Mouse (Mus musculus) forebrain, postnatal 0 days (tissue): Measurements from ENCODE around the gene Csmd2. TPM values are rescaled to one million over a fixed set of nuclear protein-coding genes. Genes with fewer than 3 reads are reported as not detected.

Source experiments
- ATAC-seq: fragments of 200-750 bp; cut with Nextera tagmentation; 2 replicates; pipeline ENCODE4 v1.8.0; 2017; ENCODE audit warnings: mild to moderate bottlenecking, moderate library complexity
- DNase-seq: peaks from one replicate; pipeline ENCODE4 v3.0.0-alpha.2; 2015
- H3K27ac ChIP-seq: fragments of 300-500 bp; sonication (generic); 2 replicates; pipeline ENCODE4 v1.5.1; 2014; ENCODE audit warnings: low read depth, mild to moderate bottlenecking, antibody characterized with exemption, low read length, moderate library complexity, mixed read lengths
- H3K27me3 ChIP-seq: fragments of 300-500 bp; sonication (generic); 2 replicates; pipeline ENCODE4 v1.6.1; 2014; ENCODE audit warnings: mild to moderate bottlenecking, low read length, mixed read lengths; ENCODE audit not compliant: insufficient read depth
- H3K36me3 ChIP-seq: fragments of 300-500 bp; sonication (generic); 2 replicates; pipeline ENCODE4 v1.6.1; 2014; ENCODE audit warnings: mild to moderate bottlenecking, moderate library complexity; ENCODE audit not compliant: insufficient read depth
- H3K4me1 ChIP-seq: fragments of 300-500 bp; sonication (generic); 2 replicates; pipeline ENCODE4 v1.6.1; 2014; ENCODE audit warnings: antibody characterized with exemption; ENCODE audit not compliant: insufficient read depth
- H3K4me2 ChIP-seq: fragments of 300-500 bp; sonication (generic); 2 replicates; pipeline ENCODE4 v1.6.1; 2014; ENCODE audit warnings: low read depth, mild to moderate bottlenecking, moderate library complexity
- H3K4me3 ChIP-seq: fragments of 300-500 bp; sonication (generic); 2 replicates; pipeline ENCODE4 v1.5.1; 2014; ENCODE audit warnings: low read depth, low read length, mixed read lengths
- H3K9ac ChIP-seq: fragments of 300-500 bp; sonication (generic); 2 replicates; pipeline ENCODE4 v1.6.1; 2014; ENCODE audit warnings: mild to moderate bottlenecking
- H3K9me3 ChIP-seq: fragments of 300-500 bp; sonication (generic); 2 replicates; pipeline ENCODE4 v1.6.1; 2016; ENCODE audit warnings: low read length
- CTCF ChIP-seq: sonication (generic); IDR thresholded peaks from 2 replicates; pipeline ENCODE4 v1.5.1; 2016; ENCODE audit warnings: antibody characterized with exemption, control low read depth, low read depth
- WGBS: fragments of 180-500 bp; shearing (Covaris S2); extraction: QIAGEN DNeasy Blood & Tissue Kit; methylation state at CpG from one replicate; pipeline ENCODE4 v1.1.7; 2014; 5-methylcytosine and 5-hydroxymethylcytosine counted together
- polyA plus RNA-seq: library from polyadenylated mRNA; unstranded; fragments of >200 nt; fragmentation: Nextera tagmentation; extraction: Ambion mirVana; gene quantifications from 2 replicates; pipeline ENCODE4 v1.2.1, GENCODE M21; 2015
- total RNA-seq: library from RNA; depleted of rRNA; stranded (reverse); fragments of >200 nt; gene quantifications from 2 replicates; pipeline ENCODE4 v1.2.3, GENCODE M21; 2014

The Csmd2 gene
- total and polyA plus RNA-seq, 2 experiments from 2014 or later, result 5.5 to 35.8 TPM

DNA sequence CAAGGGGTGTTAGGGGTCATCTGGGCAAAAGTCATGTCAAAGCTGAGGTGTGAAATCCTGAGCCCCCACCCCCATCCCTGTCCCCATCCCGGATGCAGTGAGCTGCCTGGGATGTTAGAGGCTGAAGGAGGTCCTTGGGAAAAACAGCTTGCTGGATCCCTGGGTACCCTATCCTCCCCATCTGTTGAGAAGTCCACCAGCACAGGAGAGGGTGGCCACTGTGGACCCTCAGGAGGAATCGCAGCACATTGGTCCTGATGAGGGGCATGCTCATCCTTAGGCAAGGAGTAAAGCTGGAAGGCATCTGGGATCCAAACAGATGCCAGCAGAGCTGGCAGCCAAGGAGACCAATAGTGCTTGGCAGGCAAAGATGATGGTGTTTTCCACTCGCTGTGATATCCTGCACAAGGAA lies 463.7 kb downstream of the Csmd2 start:
- no peak for TF ChIP-seq CTCF
- Histone ChIP-seq H3K9me3 (no peaks in the 10 kb centered on the region), H3K9ac (no peak overlapping the region), H3K4me1 (peaks cover 11% of the 10 kb centered on the region), H3K27ac (peak overlapping the region; percentile 54), H3K4me3 (no peak overlapping the region), H3K27me3 (no peaks in the 10 kb centered on the region), H3K4me2 (no peak overlapping the region), H3K36me3 (no peaks in the 10 kb centered on the region)
- peak; percentile 53 for DNase-seq
- WGBS, result 49% methylated on average over 3 of the region's 3 CpGs
- ATAC-seq, result peak; percentile 57

DNA sequence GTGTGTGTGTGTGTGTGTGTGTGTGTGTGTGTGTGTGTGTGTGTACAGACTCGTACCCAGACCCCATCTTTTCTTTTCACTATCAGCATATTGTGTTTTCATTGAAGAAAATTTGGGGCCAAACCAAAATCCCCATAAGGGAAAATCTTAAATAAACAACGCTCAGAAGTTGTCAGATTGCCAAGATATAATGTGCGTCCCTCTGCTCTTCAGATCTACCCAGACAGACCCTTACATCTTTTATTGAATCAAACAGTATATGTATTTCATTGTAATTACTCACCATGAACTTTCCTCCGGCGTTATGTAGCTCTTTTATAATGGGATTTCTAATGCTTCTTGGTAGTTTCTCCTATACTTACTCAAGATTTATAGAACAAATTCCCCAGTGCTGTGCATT lies 479.1 kb downstream of the Csmd2 start:
- Histone ChIP-seq H3K4me3 (no peak overlapping the region), H3K9me3 (no peaks in the 10 kb centered on the region), H3K27me3 (no peaks in the 10 kb centered on the region), H3K36me3 (peaks cover 25% of the 10 kb centered on the region), H3K9ac (no peak overlapping the region), H3K27ac (no peak overlapping the region), H3K4me2 (no peak overlapping the region), H3K4me1 (no peaks in the 10 kb centered on the region)
- no peak for TF ChIP-seq CTCF
- WGBS, result 82% methylated on average over 5 of the region's 5 CpGs
- DNase-seq (no peak), ATAC-seq (no peak)

DNA sequence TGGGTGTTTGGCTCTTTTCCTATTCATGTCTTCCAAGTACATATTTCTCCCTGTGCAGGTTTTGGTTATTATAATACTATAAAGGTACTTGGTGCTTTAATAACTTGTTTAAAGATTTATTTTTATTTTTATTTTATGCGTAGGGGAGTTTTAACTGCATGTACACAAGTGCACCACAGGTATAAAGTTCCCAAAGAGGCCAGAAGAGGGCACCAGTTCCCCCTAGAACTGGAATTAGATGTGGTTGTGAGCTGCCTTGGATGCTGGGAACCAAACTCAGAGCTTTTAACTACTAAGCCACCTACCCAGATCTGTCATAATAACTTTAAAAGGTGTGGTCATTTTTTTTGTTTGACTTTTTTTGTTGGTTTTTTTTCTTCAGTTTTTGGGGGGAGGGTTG lies 480.4 kb downstream of the Csmd2 start:
- TF ChIP-seq CTCF, result no peak
- WGBS, result 91% methylated on average over 1 of the region's 1 CpGs
- peaks cover 29% of the 10 kb centered on the region for H3K36me3 ChIP-seq
- H3K4me3 ChIP-seq, result no peak overlapping the region
- H3K27me3 ChIP-seq, result no peaks in the 10 kb centered on the region
- H3K9ac ChIP-seq, result no peak overlapping the region
- H3K27ac ChIP-seq, result no peak overlapping the region
- no peak for ATAC-seq
- DNase-seq, result no peak
- H3K4me1 ChIP-seq, result no peaks in the 10 kb centered on the region
- H3K9me3 ChIP-seq, result no peaks in the 10 kb centered on the region
- no peak overlapping the region for H3K4me2 ChIP-seq

DNA sequence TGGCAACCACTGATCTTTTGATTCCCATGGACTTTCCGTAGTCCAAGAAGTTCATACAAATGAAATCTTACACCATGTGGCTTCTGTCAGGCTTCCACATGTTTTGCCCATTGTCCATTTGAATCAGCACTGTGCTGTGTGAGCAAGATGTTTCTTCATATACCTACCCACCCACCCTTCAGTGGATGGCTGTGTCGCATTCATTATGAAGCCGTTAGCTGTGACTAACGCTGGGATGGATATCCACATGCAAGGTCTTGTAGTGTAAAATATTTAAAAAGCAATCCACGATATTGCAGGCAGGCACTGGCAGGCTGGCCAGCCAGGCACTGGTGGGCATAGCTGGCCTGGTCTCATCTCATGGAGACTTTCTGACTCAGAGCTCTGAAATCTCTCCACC lies 488.6 kb downstream of the Csmd2 start:
- TF ChIP-seq CTCF, result no peak
- H3K4me3 ChIP-seq, result no peak overlapping the region
- H3K27me3 ChIP-seq, result no peaks in the 10 kb centered on the region
- H3K4me2 ChIP-seq, result no peak overlapping the region
- peaks cover 44% of the 10 kb centered on the region for H3K36me3 ChIP-seq
- no peak overlapping the region for H3K27ac ChIP-seq
- H3K9me3 ChIP-seq, result no peaks in the 10 kb centered on the region
- DNase-seq, result no peak
- WGBS, result 70% methylated on average over 5 of the region's 5 CpGs
- ATAC-seq, result no peak
- H3K4me1 ChIP-seq, result no peaks in the 10 kb centered on the region
- H3K9ac ChIP-seq, result no peak overlapping the region

DNA sequence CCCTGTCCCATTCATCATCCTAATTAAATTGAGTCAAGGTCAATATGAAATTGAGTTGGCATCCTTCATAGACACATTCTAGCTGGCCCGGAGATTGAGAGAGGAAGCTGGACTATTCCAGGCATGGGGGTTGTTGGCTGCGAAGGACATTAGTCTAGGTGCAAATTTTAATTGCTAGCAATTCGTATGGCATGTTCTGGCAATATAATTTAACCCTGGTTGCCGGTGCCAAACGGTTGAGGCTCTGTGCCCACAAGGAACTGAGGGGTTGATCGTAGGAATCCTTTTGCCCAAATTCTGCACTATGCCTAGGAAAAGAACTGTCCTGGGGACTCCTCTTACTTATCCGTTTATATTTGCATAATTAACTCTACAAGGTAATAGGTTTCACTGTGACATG lies 496.2 kb downstream of the Csmd2 start:
- Histone ChIP-seq H3K4me1 (no peaks in the 10 kb centered on the region), H3K4me2 (no peak overlapping the region), H3K9me3 (no peaks in the 10 kb centered on the region), H3K27me3 (no peaks in the 10 kb centered on the region), H3K9ac (no peak overlapping the region), H3K4me3 (no peak overlapping the region), H3K36me3 (peaks cover 22% of the 10 kb centered on the region; the same call in 1 of the 2 replicates), H3K27ac (no peak overlapping the region)
- TF ChIP-seq CTCF, result no peak
- WGBS, result 68% methylated on average over 7 of the region's 7 CpGs
- ATAC-seq, result no peak
- no peak for DNase-seq

DNA sequence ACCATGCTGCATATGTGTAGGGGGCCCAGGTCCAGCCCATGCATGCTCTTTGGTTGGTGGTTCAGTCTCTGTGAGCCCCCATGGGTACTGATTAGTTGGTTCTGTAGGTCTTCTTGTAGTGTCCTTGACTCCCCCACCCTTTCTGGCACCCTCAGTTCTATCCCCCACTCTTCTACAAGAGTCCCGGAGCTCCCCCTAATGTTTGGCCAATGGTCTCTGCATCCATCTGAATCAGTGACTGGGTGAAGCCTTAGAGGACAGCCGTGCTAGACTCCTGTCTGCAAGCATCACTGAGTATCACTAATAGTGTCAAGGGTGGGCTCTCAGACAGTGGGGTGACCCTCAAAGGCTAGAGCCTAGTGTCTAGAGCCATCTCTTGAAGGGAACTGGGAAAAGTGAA lies 497.0 kb downstream of the Csmd2 start:
- ATAC-seq (no peak), DNase-seq (no peak)
- no peaks in the 10 kb centered on the region for H3K27me3 ChIP-seq
- H3K9ac ChIP-seq, result no peak overlapping the region
- H3K4me1 ChIP-seq, result no peaks in the 10 kb centered on the region
- no peak overlapping the region for H3K4me2 ChIP-seq
- H3K4me3 ChIP-seq, result no peak overlapping the region
- peak; percentile 30; the same call in 1 of the 2 replicates for TF ChIP-seq CTCF
- peaks cover 16% of the 10 kb centered on the region; the same call in 1 of the 2 replicates for H3K36me3 ChIP-seq
- WGBS, result 65% methylated on average over 2 of the region's 2 CpGs
- H3K9me3 ChIP-seq, result no peaks in the 10 kb centered on the region
- H3K27ac ChIP-seq, result no peak overlapping the region

DNA sequence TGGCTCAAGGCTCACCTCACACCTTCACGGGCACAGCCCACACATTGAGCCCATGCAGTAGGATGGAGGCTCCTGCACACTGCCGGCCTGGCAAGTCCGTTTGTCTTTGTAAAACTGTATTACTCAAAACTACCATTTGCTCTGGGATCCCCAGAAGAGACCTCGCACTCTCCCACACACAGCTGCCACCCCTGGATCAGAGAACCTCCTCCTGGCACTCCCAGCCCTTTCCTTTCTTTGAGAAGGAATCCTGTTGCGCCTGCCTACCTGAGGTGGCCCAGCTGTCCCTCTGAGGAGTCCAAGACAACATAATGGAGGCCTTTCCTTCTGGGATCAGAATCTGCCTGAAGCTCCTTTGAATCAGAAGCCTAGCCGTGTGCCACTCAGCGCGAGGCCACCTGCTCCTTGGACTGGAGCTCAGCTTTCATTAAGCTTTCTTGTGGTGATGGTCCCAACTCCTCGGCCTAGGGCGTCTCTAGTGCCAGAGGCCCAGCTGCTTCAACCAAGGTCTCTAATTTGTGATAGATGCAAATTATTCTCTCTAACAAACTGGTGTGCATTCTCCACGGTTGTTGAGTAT lies 502.0 kb downstream of the Csmd2 start:
- Histone ChIP-seq H3K27me3 (no peaks in the 10 kb centered on the region), H3K4me1 (no peaks in the 10 kb centered on the region), H3K27ac (no peak overlapping the region), H3K9me3 (no peaks in the 10 kb centered on the region), H3K9ac (no peak overlapping the region), H3K4me2 (no peak overlapping the region), H3K36me3 (peaks cover 24% of the 10 kb centered on the region), H3K4me3 (no peak overlapping the region)
- DNase-seq, result no peak
- WGBS, result 70% methylated on average over 11 of the region's 11 CpGs
- no peak for TF ChIP-seq CTCF
- ATAC-seq, result no peak

DNA sequence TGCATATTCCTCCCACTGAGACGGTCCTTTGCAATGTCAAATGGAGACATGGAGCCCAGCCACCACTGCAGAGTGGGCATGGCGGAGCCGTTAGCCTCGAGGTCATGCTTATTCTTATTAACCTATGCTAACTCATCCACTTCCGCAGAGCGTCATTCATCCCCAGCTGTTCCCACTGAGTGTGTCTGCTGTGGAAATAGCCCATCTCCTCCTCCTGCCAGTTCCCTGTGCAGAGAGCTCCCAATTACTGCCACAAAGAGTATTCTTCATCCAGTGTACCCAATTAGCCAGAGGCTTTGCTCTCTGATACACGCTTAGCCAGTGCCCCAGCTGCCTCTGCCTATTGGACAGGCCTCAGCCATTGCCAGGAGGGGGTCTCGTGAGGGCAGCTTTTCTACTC lies 504.4 kb downstream of the Csmd2 start:
- Histone ChIP-seq H3K9me3 (no peaks in the 10 kb centered on the region), H3K4me3 (no peak overlapping the region), H3K4me1 (no peaks in the 10 kb centered on the region), H3K36me3 (peaks cover 40% of the 10 kb centered on the region), H3K27me3 (no peaks in the 10 kb centered on the region), H3K9ac (no peak overlapping the region), H3K4me2 (no peak overlapping the region), H3K27ac (no peak overlapping the region)
- no peak for TF ChIP-seq CTCF
- ATAC-seq (peak; percentile 91), DNase-seq (peak; percentile 29)
- WGBS, result 11% methylated on average over 8 of the region's 8 CpGs
